Mouse (Mus musculus) stomach, embryonic 14.5 days (tissue): ENCODE results near the gene Gja5. TPM values are rescaled to one million over a fixed set of nuclear protein-coding genes. Genes with fewer than 3 reads are reported as not detected.

Experiments used
- ATAC-seq: fragments of 200-750 bp; cut with Nextera tagmentation; 2 replicates; pipeline ENCODE4 v1.8.0; 2017; ENCODE audit warnings: low read depth, moderate TSS enrichment; ENCODE audit not compliant: insufficient number of reproducible peaks, insufficient read depth, low FRiP score
- H3K27ac ChIP-seq: fragments of 300-500 bp; sonication (generic); 2 replicates; pipeline ENCODE4 v1.5.1; 2014; ENCODE audit warnings: mild to moderate bottlenecking, low read length, moderate library complexity, mixed read lengths
- H3K27me3 ChIP-seq: fragments of 300-500 bp; sonication (generic); 2 replicates; pipeline ENCODE4 v1.6.1; 2014; ENCODE audit warnings: low read length, control low read depth, mixed read lengths; ENCODE audit not compliant: control insufficient read depth, insufficient read depth
- H3K36me3 ChIP-seq: fragments of 300-500 bp; sonication (generic); 2 replicates; pipeline ENCODE4 v1.6.1; 2014; ENCODE audit warnings: mild to moderate bottlenecking, control low read depth, low read length, moderate library complexity, mixed read lengths; ENCODE audit not compliant: control insufficient read depth, insufficient read depth
- H3K4me1 ChIP-seq: fragments of 300-500 bp; sonication (generic); 2 replicates; pipeline ENCODE4 v1.6.1; 2014; ENCODE audit warnings: low read length, control low read depth, mixed read lengths; ENCODE audit not compliant: control insufficient read depth, insufficient read depth
- H3K4me2 ChIP-seq: fragments of 300-500 bp; sonication (generic); replicated peaks from 2 replicates; pipeline ENCODE4 v1.6.1; 2014; ENCODE audit warnings: low read depth, low read length, control low read depth
- H3K4me3 ChIP-seq: fragments of 300-500 bp; sonication (generic); 2 replicates; pipeline ENCODE4 v1.5.1; 2014; ENCODE audit warnings: low read depth, low read length, control low read depth
- H3K9ac ChIP-seq: fragments of 300-500 bp; sonication (generic); replicated peaks from 2 replicates; pipeline ENCODE4 v1.6.1; 2014; ENCODE audit warnings: low read depth, mild to moderate bottlenecking, control low read depth, low read length, moderate library complexity, mixed read lengths
- H3K9me3 ChIP-seq: fragments of 300-500 bp; sonication (generic); 2 replicates; pipeline ENCODE4 v1.6.1; 2016; ENCODE audit warnings: low read depth, low read length, control low read depth; ENCODE audit not compliant: control insufficient read depth
- WGBS: fragments of 180-500 bp; shearing (Covaris S2); extraction: QIAGEN DNeasy Blood & Tissue Kit; methylation state at CpG from one replicate; pipeline ENCODE4 v1.1.7; 2014; 5-methylcytosine and 5-hydroxymethylcytosine counted together
- polyA plus RNA-seq: library from polyadenylated mRNA; unstranded; fragments of >200 nt; fragmentation: Nextera tagmentation; extraction: Ambion mirVana; gene quantifications from 2 replicates; pipeline ENCODE4 v1.2.1, GENCODE M21; 2014

Gja5 gene
- polyA plus RNA-seq, 1 experiment from 2014 or later: 5.1 TPM

- ATAC-seq: no peak
- Histone ChIP-seq H3K4me2 (no peak overlapping the region), H3K27ac (no peak overlapping the region), H3K4me1 (peaks cover 6% of the 10 kb centered on the region; the same call in 1 of the 2 replicates), H3K9me3 (no peaks in the 10 kb centered on the region), H3K27me3 (no peaks in the 10 kb centered on the region), H3K4me3 (no peak overlapping the region), H3K9ac (no peak overlapping the region), H3K36me3 (no peaks in the 10 kb centered on the region)
- WGBS: 76% methylated on average over 3 of the region's 3 CpGs
Measured at GRCm38 (mm10) chr3:96979020-96979419, 74.5 kb downstream of the Gja5 start.

GRCm38 (mm10) chr3:96981833-96982232, 77.3 kb downstream of the Gja5 start:
- WGBS: 42% methylated on average over 3 of the region's 3 CpGs
- Histone ChIP-seq H3K27me3 (no peaks in the 10 kb centered on the region), H3K9ac (no peak overlapping the region), H3K4me3 (no peak overlapping the region), H3K27ac (no peak overlapping the region), H3K4me2 (no peak overlapping the region), H3K4me1 (peaks cover 6% of the 10 kb centered on the region; the same call in 1 of the 2 replicates), H3K36me3 (no peaks in the 10 kb centered on the region), H3K9me3 (no peaks in the 10 kb centered on the region)
- 0 out of 2 replicates have a peak, but pooled peaks have one; percentile 67 for ATAC-seq

GRCm38 (mm10) chr3:96982666-96983065, 78.2 kb downstream of the Gja5 start:
- WGBS: 87% methylated on average over 2 of the region's 2 CpGs
- no peak overlapping the region for H3K9ac ChIP-seq
- H3K4me3 ChIP-seq: no peak overlapping the region
- H3K27ac ChIP-seq: no peak overlapping the region
- H3K9me3 ChIP-seq: no peaks in the 10 kb centered on the region
- H3K36me3 ChIP-seq: no peaks in the 10 kb centered on the region
- ATAC-seq: no peak
- H3K4me2 ChIP-seq: no peak overlapping the region
- H3K27me3 ChIP-seq: no peaks in the 10 kb centered on the region
- peaks cover 6% of the 10 kb centered on the region; the same call in 1 of the 2 replicates for H3K4me1 ChIP-seq

GRCm38 (mm10) chr3:96992526-96992925, 88.0 kb downstream of the Gja5 start:
- H3K9me3 ChIP-seq: no peaks in the 10 kb centered on the region
- no peak overlapping the region for H3K27ac ChIP-seq
- WGBS: 44% methylated on average over 3 of the region's 3 CpGs
- H3K36me3 ChIP-seq: no peaks in the 10 kb centered on the region
- no peak for ATAC-seq
- no peak overlapping the region for H3K4me3 ChIP-seq
- no peaks in the 10 kb centered on the region for H3K4me1 ChIP-seq
- H3K9ac ChIP-seq: no peak overlapping the region
- no peaks in the 10 kb centered on the region for H3K27me3 ChIP-seq
- H3K4me2 ChIP-seq: no peak overlapping the region

- Histone ChIP-seq H3K36me3 (no peaks in the 10 kb centered on the region), H3K9me3 (no peaks in the 10 kb centered on the region), H3K9ac (no peak overlapping the region), H3K27me3 (no peaks in the 10 kb centered on the region), H3K4me1 (no peaks in the 10 kb centered on the region), H3K4me2 (no peak overlapping the region), H3K27ac (no peak overlapping the region), H3K4me3 (no peak overlapping the region)
- no peak for ATAC-seq
- 22% methylated on average over 6 of the region's 6 CpGs for WGBS
Measured at GRCm38 (mm10) chr3:96997770-96998169, 93.3 kb downstream of the Gja5 start.

GRCm38 (mm10) chr3:97003111-97003510, 98.6 kb downstream of the Gja5 start:
- Histone ChIP-seq H3K4me1 (no peaks in the 10 kb centered on the region), H3K9ac (no peak overlapping the region), H3K4me2 (no peak overlapping the region), H3K9me3 (no peaks in the 10 kb centered on the region), H3K36me3 (no peaks in the 10 kb centered on the region), H3K27ac (no peak overlapping the region), H3K27me3 (no peaks in the 10 kb centered on the region), H3K4me3 (no peak overlapping the region)
- WGBS: 94% methylated on average over 10 of the region's 10 CpGs
- no peak for ATAC-seq

- no peak for ATAC-seq
- 76% methylated on average over 4 of the region's 4 CpGs for WGBS
- H3K27ac ChIP-seq: no peak overlapping the region
Measured at GRCm38 (mm10) chr3:97004509-97004908, 100.0 kb downstream of the Gja5 start.

GRCm38 (mm10) chr3:97007010-97007448, 102.5 kb downstream of the Gja5 start:
- no peak for ATAC-seq
- H3K4me2 ChIP-seq: no peak overlapping the region

More at GRCm38 (mm10) chr3:97004509-97004908, 100.0 kb downstream of the Gja5 start:
- Histone ChIP-seq H3K9me3 (no peaks in the 10 kb centered on the region), H3K4me3 (no peak overlapping the region), H3K4me2 (no peak overlapping the region), H3K4me1 (no peaks in the 10 kb centered on the region), H3K27me3 (no peaks in the 10 kb centered on the region), H3K36me3 (no peaks in the 10 kb centered on the region), H3K9ac (no peak overlapping the region)

GRCm38 (mm10) chr3:97025226-97025625, 120.7 kb downstream of the Gja5 start:
- H3K4me1 ChIP-seq: peaks cover 8% of the 10 kb centered on the region; the same call in 1 of the 2 replicates
- no peaks in the 10 kb centered on the region for H3K9me3 ChIP-seq
- no peaks in the 10 kb centered on the region for H3K36me3 ChIP-seq
- no peak overlapping the region for H3K4me3 ChIP-seq
- H3K9ac ChIP-seq: no peak overlapping the region
- ATAC-seq: peak; percentile 65; the same call in 1 of the 2 replicates
- no peak overlapping the region for H3K4me2 ChIP-seq
- H3K27ac ChIP-seq: no peak overlapping the region
- 29% methylated on average over 5 of the region's 5 CpGs for WGBS
- H3K27me3 ChIP-seq: no peaks in the 10 kb centered on the region

More at GRCm38 (mm10) chr3:97007010-97007448, 102.5 kb downstream of the Gja5 start:
- 44% methylated on average over 3 of the region's 3 CpGs for WGBS
- no peak overlapping the region for H3K4me3 ChIP-seq
- H3K9me3 ChIP-seq: no peaks in the 10 kb centered on the region
- no peaks in the 10 kb centered on the region for H3K27me3 ChIP-seq
- no peak overlapping the region for H3K9ac ChIP-seq
- H3K4me1 ChIP-seq: no peaks in the 10 kb centered on the region
- no peaks in the 10 kb centered on the region for H3K36me3 ChIP-seq
- no peak overlapping the region for H3K27ac ChIP-seq
